Mouse (Mus musculus): Measurements from ENCODE around the gene Sv2a.
A peak's percentile ranks its signal among the peaks of the same experiment; 100 is the strongest.

Gene Sv2a

GRCm38 (mm10) chr3:96222774-96223173, 41.8 kb downstream of the Sv2a start:
- no peak for DNase-seq

- no peak for DNase-seq
Observed at GRCm38 (mm10) chr3:96225421-96225820, 44.5 kb downstream of the Sv2a start.

GRCm38 (mm10) chr3:96226695-96227648, 46.0 kb downstream of the Sv2a start:
- DNase-seq: no peak

- DNase-seq: no peak
Observed at GRCm38 (mm10) chr3:96228828-96229227, 47.9 kb downstream of the Sv2a start.

- DNase-seq: no peak
Observed at GRCm38 (mm10) chr3:96230404-96230803, 49.5 kb downstream of the Sv2a start.

GRCm38 (mm10) chr3:96230910-96231757, 50.2 kb downstream of the Sv2a start:
- DNase-seq: no peak

- no peak for DNase-seq
Observed at GRCm38 (mm10) chr3:96231758-96232120, 50.8 kb downstream of the Sv2a start.

GRCm38 (mm10) chr3:96234914-96235313, 54.0 kb downstream of the Sv2a start:
- no peak for DNase-seq

- no peak for DNase-seq
Observed at GRCm38 (mm10) chr3:96235836-96236235, 54.9 kb downstream of the Sv2a start.

- DNase-seq: no peak
Observed at GRCm38 (mm10) chr3:96236834-96237334, 55.9 kb downstream of the Sv2a start.

- DNase-seq: no peak
Observed at GRCm38 (mm10) chr3:96237335-96237903, 56.5 kb downstream of the Sv2a start.

GRCm38 (mm10) chr3:96237904-96238511, 57.1 kb downstream of the Sv2a start:
- DNase-seq: no peak

GRCm38 (mm10) chr3:96238954-96239793, 58.2 kb downstream of the Sv2a start, which contains the start of gene Hist2h3c2:
Gene Hist2h3c2, minus strand, starts transcription at chr3:96239127.
- DNase-seq: peak; percentile 53

GRCm38 (mm10) chr3:96239949-96240798, 59.2 kb downstream of the Sv2a start, which contains the start of gene Hist2h2aa2:
Gene Hist2h2aa2, minus strand, starts transcription at chr3:96240276.
- DNase-seq: peak; percentile 98

- no peak for DNase-seq
Observed at GRCm38 (mm10) chr3:96240799-96241197, 59.8 kb downstream of the Sv2a start.

- DNase-seq: peak; percentile 15
Observed at GRCm38 (mm10) chr3:96243921-96244572, 63.1 kb downstream of the Sv2a start.
